Mouse (Mus musculus) E14TG2a.4 (cell line): Measurements from ENCODE around the gene Esr1.
"Not testable (repeated sequence)": the region's sequence is repeated elsewhere in the genome, so short reads cannot be mapped to it uniquely, and the experiment has no call there.

ENCODE experiments used
- H3K27me3 ChIP-seq: 2 replicates; pipeline ENCODE4 v1.6.1; 2014; ENCODE audit warnings: low read length, control low read depth; ENCODE audit not compliant: insufficient read depth
- H3K36me3 ChIP-seq: 2 replicates; pipeline ENCODE4 v1.6.1; 2014; ENCODE audit warnings: low read length, control low read depth; ENCODE audit not compliant: insufficient read depth
- H3K4me1 ChIP-seq: replicated peaks from 2 replicates; pipeline ENCODE4 v1.6.1; 2014; ENCODE audit warnings: low read depth, low read length, control low read depth
- H3K4me3 ChIP-seq: replicated peaks from 2 replicates; pipeline ENCODE4 v1.5.1; 2014; ENCODE audit warnings: mild to moderate bottlenecking, low read length
- H3K9me3 ChIP-seq: 2 replicates; pipeline ENCODE4 v1.6.1; 2014; ENCODE audit warnings: low read length, control low read depth
- CTCF ChIP-seq: conservative IDR thresholded peaks from 2 replicates; pipeline ENCODE4 v1.5.1; 2014; ENCODE audit warnings: low read length
- NANOG ChIP-seq: IDR thresholded peaks from 2 replicates; pipeline ENCODE4 v1.6.1; 2014; ENCODE audit warnings: borderline replicate concordance, low read length, mixed read lengths
- POU5F1 ChIP-seq: IDR thresholded peaks from 2 replicates; pipeline ENCODE4 v1.6.1; 2014; ENCODE audit warnings: low read length, borderline replicate concordance

Esr1 gene

DNA sequence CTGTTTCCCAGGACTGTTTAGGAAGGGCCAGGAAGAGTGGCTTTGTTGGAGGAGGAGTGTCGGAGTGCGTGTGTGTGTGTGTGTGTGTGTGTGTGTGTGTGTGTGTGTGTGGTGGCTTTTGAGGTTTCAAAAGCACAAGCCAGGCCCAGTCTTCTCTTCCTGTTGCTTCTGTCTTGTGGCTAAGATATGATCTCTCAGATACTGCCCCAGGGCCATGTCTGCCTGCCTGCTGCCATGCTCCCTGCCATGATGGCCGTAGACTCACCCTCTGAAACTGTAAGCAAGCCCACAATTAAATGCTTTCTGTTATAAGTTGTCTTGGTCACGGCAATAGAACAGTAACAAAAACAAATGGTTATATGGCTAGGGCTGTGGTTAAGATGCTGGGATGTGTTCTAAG, 14.2 kb upstream of the Esr1 start:
- Histone ChIP-seq H3K36me3 (no peaks in the 10 kb centered on the region), H3K4me3 (no peak overlapping the region), H3K4me1 (no peaks in the 10 kb centered on the region), H3K9me3 (no peaks in the 10 kb centered on the region; the same call in 1 of the 2 replicates), H3K27me3 (peaks cover 6% of the 10 kb centered on the region)
- TF ChIP-seq CTCF (no peak), NANOG (no peak)

DNA sequence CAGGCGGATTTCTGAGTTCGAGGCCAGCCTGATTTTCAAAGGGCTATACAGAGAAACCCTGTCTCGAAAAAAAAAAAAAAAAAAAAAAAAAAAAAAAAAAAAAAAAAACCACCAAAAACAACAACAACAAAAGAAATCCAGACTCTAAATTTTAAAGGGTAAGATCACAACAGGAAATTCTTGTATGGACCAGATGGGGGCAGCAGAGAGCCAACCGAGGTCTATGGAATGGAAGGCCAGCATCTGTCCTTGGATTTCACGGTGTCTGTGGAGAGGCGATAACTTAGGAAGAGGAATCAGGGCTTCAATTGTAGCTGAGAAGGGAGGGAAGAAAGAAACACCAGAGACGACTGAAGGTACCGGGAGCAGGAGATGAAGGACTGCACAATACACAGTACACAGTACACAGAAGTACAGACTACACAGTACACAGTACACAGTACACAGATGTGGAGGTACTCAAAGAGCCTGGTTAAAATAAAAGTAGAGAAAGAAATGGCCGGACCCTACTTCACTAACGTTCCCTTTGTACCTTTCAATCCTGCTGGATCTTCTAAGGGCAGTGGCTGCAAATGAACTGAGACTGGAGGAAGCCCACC, 13.1 kb upstream of the Esr1 start:
- no peaks in the 10 kb centered on the region for H3K4me1 ChIP-seq
- no peaks in the 10 kb centered on the region for H3K36me3 ChIP-seq
- H3K9me3 ChIP-seq: no peaks in the 10 kb centered on the region; the same call in 1 of the 2 replicates
- no peak overlapping the region for H3K4me3 ChIP-seq
- H3K27me3 ChIP-seq: peaks cover 9% of the 10 kb centered on the region
- TF ChIP-seq NANOG: no peak
- TF ChIP-seq CTCF: peak; percentile 84

DNA sequence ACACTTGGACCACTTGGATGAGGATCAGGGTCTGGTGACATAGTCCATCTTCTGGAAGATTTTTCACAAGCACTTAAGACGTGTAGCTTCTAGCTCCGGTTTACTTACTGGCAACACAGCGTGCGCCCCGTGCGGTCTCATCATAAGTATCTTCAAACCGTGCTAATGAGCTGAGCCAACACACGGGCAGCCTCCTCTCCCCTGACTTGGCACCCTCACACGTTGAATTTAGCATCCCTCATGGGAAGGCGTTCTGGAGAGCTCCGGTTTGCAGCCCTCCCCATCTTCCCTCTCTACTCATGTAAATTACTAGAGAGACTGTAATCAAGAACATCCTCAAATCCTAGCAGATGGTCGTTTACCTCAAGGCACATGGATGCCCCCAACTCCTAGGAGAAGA, 12.5 kb upstream of the Esr1 start:
- Histone ChIP-seq H3K9me3 (no peaks in the 10 kb centered on the region; the same call in 1 of the 2 replicates), H3K27me3 (peaks cover 9% of the 10 kb centered on the region), H3K36me3 (no peaks in the 10 kb centered on the region), H3K4me3 (no peak overlapping the region), H3K4me1 (no peaks in the 10 kb centered on the region)
- TF ChIP-seq NANOG (no peak), POU5F1 (no peak), CTCF (no peak)

DNA sequence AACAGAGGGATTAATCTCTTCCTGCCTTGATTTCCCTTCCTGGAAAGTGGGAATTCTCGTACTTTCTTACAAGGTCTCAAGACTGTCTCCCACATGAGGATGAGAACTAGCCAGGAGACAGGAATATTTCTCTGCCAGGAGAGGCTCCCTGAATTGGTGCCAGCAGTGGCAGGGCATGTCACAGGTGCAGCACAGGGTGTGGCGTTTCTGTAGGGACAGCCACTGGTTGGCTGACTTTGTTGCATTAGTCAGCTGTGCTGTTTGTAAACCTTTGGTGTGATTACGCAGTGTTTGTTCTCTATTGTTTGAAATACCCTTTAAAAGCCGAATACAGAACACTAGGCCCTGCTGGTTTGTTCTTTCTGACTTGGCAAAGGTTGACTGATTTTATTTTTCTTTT, 11.8 kb upstream of the Esr1 start:
- H3K9me3 ChIP-seq: no peaks in the 10 kb centered on the region; the same call in 1 of the 2 replicates

DNA sequence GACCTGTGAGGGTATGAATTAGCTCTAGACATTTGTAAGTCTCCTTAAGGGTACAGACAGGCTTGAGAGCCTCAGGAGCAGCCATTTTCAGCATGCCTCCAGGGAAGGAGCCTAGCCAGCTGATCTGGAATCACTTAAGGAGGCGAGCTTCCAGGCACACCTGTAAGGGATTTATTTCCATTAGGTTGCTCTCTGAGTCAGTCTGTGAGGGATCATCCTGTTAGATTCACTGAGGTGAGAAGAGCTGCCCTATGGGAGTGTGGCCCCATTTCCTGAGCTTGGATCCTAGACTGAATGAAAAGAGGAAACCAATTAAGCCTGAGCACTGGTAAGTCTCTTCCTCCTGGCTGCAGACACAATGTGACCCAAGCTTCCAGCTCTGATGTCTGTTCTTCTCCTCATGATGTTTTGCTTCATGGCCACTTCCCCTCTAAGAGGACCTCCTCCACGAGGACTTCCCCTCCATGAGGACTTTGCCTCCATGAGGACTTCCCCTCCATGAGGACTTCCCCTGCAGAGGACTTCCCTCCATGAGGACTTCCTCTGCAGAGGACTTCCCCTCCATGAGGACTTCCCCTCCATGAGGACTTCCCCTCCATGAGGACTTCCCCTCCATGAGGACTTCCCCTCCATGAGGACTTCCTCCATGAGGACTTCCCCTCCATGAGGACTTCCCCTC, 10.5 kb upstream of the Esr1 start:
- Histone ChIP-seq H3K36me3 (no peaks in the 10 kb centered on the region), H3K4me1 (no peaks in the 10 kb centered on the region), H3K27me3 (peaks cover 9% of the 10 kb centered on the region), H3K4me3 (no peak overlapping the region), H3K9me3 (no peaks in the 10 kb centered on the region; the same call in 1 of the 2 replicates)
- TF ChIP-seq NANOG (no peak), POU5F1 (no peak), CTCF (no peak)

More for the DNA sequence above, 11.8 kb upstream of the Esr1 start:
- Histone ChIP-seq H3K36me3 (no peaks in the 10 kb centered on the region), H3K27me3 (peaks cover 9% of the 10 kb centered on the region), H3K4me3 (no peak overlapping the region), H3K4me1 (no peaks in the 10 kb centered on the region)
- TF ChIP-seq NANOG (no peak), CTCF (no peak), POU5F1 (no peak)

DNA sequence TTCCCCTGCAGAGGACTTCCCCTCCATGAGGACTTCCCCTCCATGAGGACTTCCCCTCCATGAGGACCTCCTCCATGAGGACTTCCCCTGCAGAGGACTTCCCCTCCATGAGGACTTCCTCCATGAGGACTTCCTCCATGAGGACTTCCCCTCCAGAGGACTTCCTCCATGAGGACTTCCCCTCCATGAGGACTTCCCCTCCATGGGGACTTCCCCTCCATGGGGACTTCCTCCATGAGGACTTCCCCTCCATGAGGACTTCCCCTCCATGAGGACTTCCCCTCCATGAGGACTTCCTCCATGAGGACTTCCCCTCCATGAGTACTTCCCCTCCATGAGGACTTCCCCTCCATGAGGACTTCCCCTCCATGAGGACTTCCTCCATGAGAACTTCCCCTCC, 9.8 kb upstream of the Esr1 start:
- not testable (repeated sequence) for H3K4me3 ChIP-seq, H3K4me1 ChIP-seq, H3K9me3 ChIP-seq, H3K36me3 ChIP-seq, H3K27me3 ChIP-seq

DNA sequence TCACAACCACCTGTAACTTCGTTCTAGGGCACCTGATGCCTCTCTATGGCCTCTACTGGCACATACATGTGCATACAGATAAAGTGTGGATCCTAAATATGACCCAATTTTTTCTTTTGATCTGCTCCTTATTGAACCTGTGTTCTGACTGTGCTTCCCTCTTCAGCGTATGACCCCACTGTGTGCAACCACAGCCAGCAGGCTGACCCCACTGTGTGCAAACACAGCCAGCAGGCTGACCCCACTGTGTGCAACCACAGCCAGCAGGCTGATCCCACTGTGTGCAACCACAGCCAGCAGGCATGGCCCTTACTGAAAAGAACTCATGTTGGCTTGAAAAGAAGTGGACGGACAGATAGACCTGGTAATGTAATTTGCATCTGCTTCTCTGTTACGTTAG, 8.9 kb upstream of the Esr1 start:
- no peak for TF ChIP-seq POU5F1
- no peak for TF ChIP-seq NANOG
- TF ChIP-seq CTCF: no peak
- H3K27me3 ChIP-seq: peaks cover 9% of the 10 kb centered on the region

DNA sequence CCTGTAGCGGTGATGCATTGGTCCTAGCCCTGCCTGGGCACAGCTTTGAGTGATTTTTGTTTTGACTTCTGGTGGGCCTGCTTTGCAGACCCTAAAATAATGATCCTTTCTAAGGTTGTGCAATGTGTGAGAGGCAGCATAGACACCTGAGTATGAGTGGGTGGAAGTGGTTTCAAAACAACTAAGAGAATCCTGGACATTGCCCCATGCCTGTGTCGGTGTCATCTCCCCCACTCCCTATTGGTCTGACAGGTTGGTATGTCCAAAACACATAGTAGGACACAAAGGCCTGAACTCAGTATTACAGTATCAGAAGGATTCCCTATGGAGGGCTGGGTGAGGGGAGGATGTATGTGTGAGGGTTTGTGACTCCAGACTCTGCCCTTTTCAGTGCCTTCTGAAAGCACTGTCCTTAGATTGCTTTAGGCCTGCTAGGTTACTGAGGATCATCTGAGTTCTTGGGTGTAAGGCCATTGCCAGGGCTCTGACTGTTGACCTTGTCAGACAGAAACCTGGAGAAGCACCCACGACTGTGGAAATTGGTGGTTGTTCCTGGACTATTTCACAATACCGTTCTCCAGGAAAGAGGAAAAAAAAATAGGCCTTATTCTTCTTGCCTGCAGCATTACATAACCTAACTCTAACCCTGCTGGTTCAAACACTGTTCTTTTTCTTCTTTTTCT, 6.7 kb upstream of the Esr1 start:
- Histone ChIP-seq H3K9me3 (peaks cover 5% of the 10 kb centered on the region; the same call in 1 of the 2 replicates), H3K36me3 (no peaks in the 10 kb centered on the region), H3K27me3 (peaks cover 8% of the 10 kb centered on the region), H3K4me1 (no peaks in the 10 kb centered on the region), H3K4me3 (no peak overlapping the region)
- TF ChIP-seq NANOG (no peak), POU5F1 (no peak), CTCF (no peak)

More for the DNA sequence above, 8.9 kb upstream of the Esr1 start:
- Histone ChIP-seq H3K4me1 (no peaks in the 10 kb centered on the region), H3K9me3 (peaks cover 5% of the 10 kb centered on the region; the same call in 1 of the 2 replicates), H3K36me3 (no peaks in the 10 kb centered on the region), H3K4me3 (no peak overlapping the region)
